Mouse (Mus musculus) E14TG2a.4 (cell line): ENCODE measurements around the gene Tet2.

Source experiments
- CTCF ChIP-seq: conservative IDR thresholded peaks from 2 replicates; pipeline ENCODE4 v1.5.1; 2014; ENCODE audit warnings: low read length
- NANOG ChIP-seq: IDR thresholded peaks from 2 replicates; pipeline ENCODE4 v1.6.1; 2014; ENCODE audit warnings: borderline replicate concordance, low read length, mixed read lengths

- TF ChIP-seq CTCF (no peak), NANOG (no peak)
These were observed 10.4 kb upstream of the Tet2 start for GRCm38 (mm10) chr3:133555378-133555777.
